Mouse (Mus musculus) liver, embryonic 16.5 days (tissue): ENCODE results near the gene Tob2. TPM values are rescaled to one million over a fixed set of nuclear protein-coding genes. Genes with fewer than 3 reads are reported as not detected.

Experiments used
- ATAC-seq: fragments of 200-750 bp; cut with Nextera tagmentation; 2 replicates; pipeline ENCODE4 v1.8.0; 2017; ENCODE audit warnings: low read depth, mild to moderate bottlenecking, moderate number of reproducible peaks, moderate library complexity
- H3K27ac ChIP-seq: fragments of 300-500 bp; sonication (generic); 2 replicates; pipeline ENCODE4 v1.5.1; 2014; ENCODE audit warnings: mild to moderate bottlenecking, low read length
- H3K27me3 ChIP-seq: fragments of 300-500 bp; sonication (generic); 2 replicates; pipeline ENCODE4 v1.6.1; 2014; ENCODE audit warnings: low read depth, low read length, mixed read lengths; ENCODE audit not compliant: control insufficient read depth, insufficient read depth
- H3K36me3 ChIP-seq: fragments of 300-500 bp; sonication (generic); 2 replicates; pipeline ENCODE4 v1.6.1; 2014; ENCODE audit warnings: mild to moderate bottlenecking; ENCODE audit not compliant: control insufficient read depth, insufficient read depth
- H3K4me1 ChIP-seq: fragments of 300-500 bp; sonication (generic); 2 replicates; pipeline ENCODE4 v1.6.1; 2014; ENCODE audit warnings: low read depth, low read length, mixed read lengths; ENCODE audit not compliant: control insufficient read depth
- H3K4me2 ChIP-seq: fragments of 300-500 bp; sonication (generic); 2 replicates; pipeline ENCODE4 v1.6.1; 2014; ENCODE audit warnings: low read depth, low read length, mixed read lengths
- H3K4me3 ChIP-seq: fragments of 300-500 bp; sonication (generic); 2 replicates; pipeline ENCODE4 v1.5.1; 2014; ENCODE audit warnings: low read depth, mild to moderate bottlenecking, low read length
- H3K9ac ChIP-seq: fragments of 300-500 bp; sonication (generic); 2 replicates; pipeline ENCODE4 v1.6.1; 2014; ENCODE audit warnings: low read depth, low read length
- H3K9me3 ChIP-seq: fragments of 300-500 bp; sonication (generic); replicated peaks from 2 replicates; pipeline ENCODE4 v1.6.1; 2016; ENCODE audit warnings: low read length; ENCODE audit not compliant: control insufficient read depth
- WGBS: fragments of 180-500 bp; shearing (Covaris S2); extraction: QIAGEN DNeasy Blood & Tissue Kit; methylation state at CpG from one replicate; pipeline ENCODE4 v1.1.7; 2014; ENCODE audit not compliant: insufficient replicate concordance; 5-methylcytosine and 5-hydroxymethylcytosine counted together
- polyA plus RNA-seq: library from polyadenylated mRNA; unstranded; fragments of >200 nt; fragmentation: Nextera tagmentation; extraction: Ambion mirVana; gene quantifications from 2 replicates; pipeline ENCODE4 v1.2.1, GENCODE M21; 2015

The Tob2 gene
- polyA plus RNA-seq, 1 experiment from 2014 or later: 14.9 TPM

DNA sequence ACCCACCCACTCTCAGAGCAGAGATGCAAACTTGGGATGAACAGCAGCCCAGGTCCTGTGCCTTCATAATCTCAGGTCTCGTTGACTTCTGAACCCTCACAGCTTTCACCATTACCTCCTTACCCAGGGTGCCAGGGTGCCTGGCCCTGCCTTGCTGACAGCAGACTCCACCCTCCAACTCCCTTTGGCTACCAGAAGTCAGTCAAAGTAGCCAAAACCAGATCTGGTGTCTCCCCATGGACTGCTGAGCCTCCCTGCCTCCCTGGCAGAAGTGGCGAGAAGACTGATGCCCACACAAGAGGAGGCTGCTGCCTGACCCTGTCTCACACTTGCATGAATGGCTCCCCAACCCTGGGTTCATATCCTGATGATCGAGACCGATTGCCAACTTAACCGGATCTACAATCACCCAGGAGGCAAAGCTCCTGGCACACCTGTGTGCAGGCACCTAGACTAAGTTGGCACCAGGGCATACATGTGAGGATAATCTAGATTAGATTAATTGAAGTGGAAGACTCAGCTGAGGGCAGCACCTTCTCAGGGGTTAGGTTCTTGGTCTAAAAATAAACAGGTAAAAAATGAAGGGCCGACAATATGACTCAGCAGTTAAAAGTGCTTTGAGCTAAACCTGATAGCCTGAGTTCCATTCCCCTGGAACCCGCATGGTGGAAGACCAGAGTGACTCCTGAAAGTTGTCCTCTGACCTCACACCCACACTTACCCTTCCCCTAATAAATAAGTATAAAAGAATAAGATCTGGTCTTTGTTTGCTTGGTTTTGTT is 30.0 kb downstream of the Tob2 start:
- WGBS: 66% methylated on average over 7 of the region's 7 CpGs
- H3K4me3 ChIP-seq: no peak overlapping the region
- no peaks in the 10 kb centered on the region for H3K9me3 ChIP-seq
- no peaks in the 10 kb centered on the region for H3K27me3 ChIP-seq
- H3K36me3 ChIP-seq: no peaks in the 10 kb centered on the region; the same call in 1 of the 2 replicates
- no peaks in the 10 kb centered on the region; the same call in none of the 2 replicates for H3K4me1 ChIP-seq
- ATAC-seq: no peak
- no peak overlapping the region for H3K4me2 ChIP-seq
- H3K9ac ChIP-seq: no peak overlapping the region
- no peak overlapping the region for H3K27ac ChIP-seq

DNA sequence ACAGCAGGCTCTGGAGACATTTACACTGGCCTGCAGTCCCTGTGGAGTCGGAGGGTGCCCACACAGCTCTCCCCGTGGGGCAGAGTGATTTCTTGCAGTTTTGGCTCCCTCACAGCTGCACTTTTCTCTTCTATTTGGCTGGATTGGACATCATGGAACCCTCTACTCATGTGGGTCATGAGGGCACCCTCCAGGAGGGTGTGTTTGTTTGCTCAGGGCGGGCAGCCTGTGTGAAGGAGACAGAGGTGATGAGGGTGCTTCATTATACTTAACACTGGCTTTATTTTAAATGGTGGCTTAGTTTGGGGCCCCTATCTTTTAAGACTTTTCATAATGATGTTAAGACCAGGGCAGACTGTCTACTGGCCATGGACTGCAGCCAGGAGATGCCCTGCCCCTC is 33.8 kb downstream of the Tob2 start:
- Histone ChIP-seq H3K36me3 (no peaks in the 10 kb centered on the region; the same call in none of the 2 replicates), H3K4me2 (no peak overlapping the region), H3K27ac (no peak overlapping the region), H3K4me3 (no peak overlapping the region), H3K4me1 (no peaks in the 10 kb centered on the region), H3K9ac (no peak overlapping the region), H3K27me3 (no peaks in the 10 kb centered on the region), H3K9me3 (no peaks in the 10 kb centered on the region)
- no peak for ATAC-seq
- WGBS: 68% methylated on average over 3 of the region's 3 CpGs

DNA sequence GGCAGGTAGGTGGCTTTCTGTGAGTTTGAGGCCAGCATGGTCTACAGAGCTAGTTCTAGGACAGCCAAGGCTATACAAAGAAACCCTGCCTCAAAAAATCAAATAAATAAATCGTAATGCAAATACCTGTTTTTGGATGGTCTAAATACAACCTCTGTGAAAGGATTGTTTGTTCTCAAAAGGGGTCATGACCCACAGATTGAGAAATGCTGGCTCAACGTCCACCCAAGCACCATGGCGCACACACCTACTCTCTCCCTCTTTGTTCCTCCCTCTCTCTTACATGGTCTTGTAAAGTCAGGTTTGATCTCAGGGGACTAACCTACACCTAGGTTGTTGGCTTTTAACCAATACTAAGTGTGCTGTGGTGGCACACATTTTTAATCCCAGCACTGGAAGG is 36.0 kb downstream of the Tob2 start:
- H3K27ac ChIP-seq: no peak overlapping the region
- 70% methylated on average over 3 of the region's 3 CpGs for WGBS
- no peaks in the 10 kb centered on the region for H3K27me3 ChIP-seq
- no peak overlapping the region for H3K4me2 ChIP-seq
- H3K4me1 ChIP-seq: no peaks in the 10 kb centered on the region
- no peak overlapping the region for H3K9ac ChIP-seq
- peak; percentile 80 for ATAC-seq
- no peaks in the 10 kb centered on the region; the same call in none of the 2 replicates for H3K36me3 ChIP-seq
- no peak overlapping the region for H3K4me3 ChIP-seq
- H3K9me3 ChIP-seq: no peaks in the 10 kb centered on the region

DNA sequence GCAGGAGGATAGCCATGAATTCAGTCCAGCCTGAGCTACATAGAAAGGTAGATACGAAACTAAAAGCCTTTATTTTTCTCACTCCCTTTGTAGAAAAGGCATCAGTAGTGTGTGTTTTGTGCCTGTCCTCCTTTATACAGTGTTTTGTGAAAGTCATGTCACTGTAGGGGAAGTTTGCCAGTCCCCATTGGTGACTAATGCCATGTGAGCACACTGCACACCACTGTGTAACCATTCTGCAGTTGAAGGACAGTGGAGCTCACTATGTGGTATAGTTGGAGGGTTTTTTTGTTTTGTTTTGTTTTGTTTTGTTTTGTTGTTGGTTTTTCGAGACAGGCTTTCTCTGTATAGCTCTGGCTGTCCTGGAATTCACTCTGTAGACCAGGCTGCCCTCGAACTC is 40.2 kb downstream of the Tob2 start:
- Histone ChIP-seq H3K4me1 (no peaks in the 10 kb centered on the region), H3K27ac (no peak overlapping the region), H3K36me3 (no peaks in the 10 kb centered on the region; the same call in 1 of the 2 replicates), H3K4me2 (no peak overlapping the region), H3K4me3 (no peak overlapping the region), H3K27me3 (no peaks in the 10 kb centered on the region), H3K9me3 (no peaks in the 10 kb centered on the region), H3K9ac (no peak overlapping the region)
- 66% methylated on average over 3 of the region's 3 CpGs for WGBS
- no peak for ATAC-seq

DNA sequence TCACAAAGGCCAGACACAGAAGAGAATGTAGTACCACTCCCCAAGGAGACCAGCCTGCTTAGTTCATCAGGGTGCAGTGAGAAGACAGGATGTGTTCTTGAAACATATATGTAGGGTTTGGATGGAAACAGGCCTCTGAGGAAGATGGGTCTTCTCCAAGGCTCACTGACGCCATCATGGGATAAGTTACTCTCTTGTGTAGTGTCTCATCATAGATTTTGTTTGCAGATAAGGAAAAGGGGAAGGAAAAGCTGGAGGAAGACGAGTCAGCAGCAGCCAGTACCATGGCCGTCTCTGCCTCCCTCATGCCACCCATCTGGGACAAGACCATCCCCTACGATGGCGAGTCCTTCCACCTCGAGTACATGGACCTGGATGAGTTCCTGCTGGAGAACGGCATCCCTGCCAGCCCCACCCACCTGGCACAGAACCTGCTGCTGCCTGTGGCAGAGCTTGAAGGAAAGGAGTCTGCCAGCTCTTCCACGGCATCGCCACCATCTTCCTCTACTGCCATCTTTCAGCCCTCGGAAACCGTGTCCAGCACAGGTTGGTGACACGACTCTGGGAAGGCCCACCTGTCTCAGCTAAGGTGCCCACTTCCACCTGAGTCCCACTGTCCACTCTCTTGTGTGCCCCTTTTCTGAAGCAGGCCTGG is 43.8 kb downstream of the Tob2 start:
- H3K4me3 ChIP-seq: no peak overlapping the region
- H3K9ac ChIP-seq: no peak overlapping the region
- no peak overlapping the region for H3K4me2 ChIP-seq
- ATAC-seq: no peak
- no peaks in the 10 kb centered on the region for H3K36me3 ChIP-seq
- no peaks in the 10 kb centered on the region for H3K9me3 ChIP-seq
- 60% methylated on average over 12 of the region's 12 CpGs for WGBS
- H3K27ac ChIP-seq: no peak overlapping the region
- no peaks in the 10 kb centered on the region for H3K27me3 ChIP-seq
- peaks cover 18% of the 10 kb centered on the region for H3K4me1 ChIP-seq

DNA sequence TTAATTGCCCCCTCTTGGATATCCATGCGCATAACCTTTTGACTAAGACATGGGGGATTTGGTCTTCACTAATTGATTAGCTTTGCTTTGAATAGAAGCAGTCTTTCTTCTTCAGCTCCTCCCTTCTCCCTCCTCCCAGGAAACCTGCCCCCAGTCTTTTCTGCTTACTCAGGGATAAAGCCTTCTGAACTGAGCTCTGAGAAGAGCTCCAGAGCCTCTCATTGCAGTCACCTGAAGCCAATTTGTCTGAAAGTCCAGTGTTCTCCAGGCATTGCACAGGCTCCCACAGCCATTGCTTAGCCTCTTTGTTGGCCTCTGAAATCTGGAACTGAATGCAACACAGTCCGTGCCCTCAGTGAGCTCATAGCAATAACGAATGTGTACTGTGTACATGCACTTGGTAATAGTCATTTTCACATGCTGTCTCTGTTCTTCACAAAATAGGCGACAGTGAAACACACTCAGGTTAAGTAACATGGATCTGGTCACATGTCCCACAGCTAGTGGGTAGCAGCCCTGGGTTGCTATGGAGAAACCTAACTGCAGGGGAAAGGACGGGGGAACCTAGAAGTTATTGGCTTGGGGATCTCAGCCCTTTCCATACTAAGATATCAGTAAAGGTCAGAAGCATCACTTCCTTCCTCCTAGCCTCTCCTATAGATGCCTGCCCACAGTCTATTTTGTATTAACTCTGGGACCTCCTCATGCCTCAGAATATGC is 44.5 kb downstream of the Tob2 start:
- Histone ChIP-seq H3K4me2 (no peak overlapping the region), H3K36me3 (no peaks in the 10 kb centered on the region), H3K9me3 (no peaks in the 10 kb centered on the region), H3K4me3 (no peak overlapping the region), H3K27me3 (no peaks in the 10 kb centered on the region), H3K27ac (no peak overlapping the region), H3K4me1 (peaks cover 21% of the 10 kb centered on the region), H3K9ac (no peak overlapping the region)
- WGBS: 50% methylated on average over 5 of the region's 5 CpGs
- no peak for ATAC-seq

DNA sequence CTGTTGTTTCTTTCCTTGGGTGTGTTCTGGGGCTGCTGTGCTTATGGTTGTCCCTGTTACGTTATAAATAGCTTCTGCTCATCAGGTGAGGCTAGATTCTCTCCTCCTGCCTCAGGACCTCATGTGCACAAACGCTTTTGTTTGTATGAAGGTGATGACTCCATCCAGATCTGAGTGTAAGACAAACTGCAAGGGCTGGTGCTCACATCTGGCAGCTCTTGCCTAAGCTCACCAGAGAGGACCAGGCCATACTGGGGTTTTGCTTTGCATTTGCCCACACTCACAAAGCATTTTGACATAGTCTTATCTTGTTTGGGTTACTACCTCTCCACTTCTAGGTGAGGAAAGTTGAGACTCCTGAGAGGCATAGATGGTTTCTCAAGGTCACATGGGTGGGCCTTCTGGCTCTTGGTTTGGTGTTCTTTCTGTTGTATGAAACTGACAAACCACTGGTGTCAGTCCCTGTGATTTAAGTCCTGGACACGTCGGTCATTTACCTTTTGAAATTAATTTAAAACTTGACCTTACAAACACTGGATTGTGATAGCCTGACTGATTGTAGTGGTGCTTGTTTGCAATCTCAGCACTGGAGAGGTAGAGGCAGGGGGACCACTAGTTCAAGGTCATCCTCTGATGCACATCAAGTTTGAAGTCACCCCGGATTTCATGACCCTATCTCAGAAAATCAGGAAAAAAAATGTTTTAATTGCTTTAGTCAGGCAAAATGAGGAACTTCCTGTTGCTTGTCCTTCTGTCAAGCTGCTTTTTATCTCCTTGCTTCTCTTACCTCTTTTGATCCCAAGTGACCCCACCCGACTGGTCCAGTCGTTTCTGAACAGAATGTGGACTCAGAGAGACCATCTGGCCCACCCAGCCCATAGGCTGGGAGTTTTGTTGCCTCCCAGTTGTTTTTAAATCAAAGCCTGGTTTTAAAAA is 45.6 kb downstream of the Tob2 start:
- WGBS: 43% methylated on average over 7 of the region's 7 CpGs
- Histone ChIP-seq H3K36me3 (no peaks in the 10 kb centered on the region), H3K4me3 (no peak overlapping the region), H3K4me2 (0 out of 2 replicates have a peak overlapping the region, but pooled peaks have one; percentile 97), H3K27me3 (no peaks in the 10 kb centered on the region), H3K9me3 (no peaks in the 10 kb centered on the region), H3K4me1 (peaks cover 21% of the 10 kb centered on the region), H3K9ac (no peak overlapping the region), H3K27ac (no peak overlapping the region)
- no peak for ATAC-seq

DNA sequence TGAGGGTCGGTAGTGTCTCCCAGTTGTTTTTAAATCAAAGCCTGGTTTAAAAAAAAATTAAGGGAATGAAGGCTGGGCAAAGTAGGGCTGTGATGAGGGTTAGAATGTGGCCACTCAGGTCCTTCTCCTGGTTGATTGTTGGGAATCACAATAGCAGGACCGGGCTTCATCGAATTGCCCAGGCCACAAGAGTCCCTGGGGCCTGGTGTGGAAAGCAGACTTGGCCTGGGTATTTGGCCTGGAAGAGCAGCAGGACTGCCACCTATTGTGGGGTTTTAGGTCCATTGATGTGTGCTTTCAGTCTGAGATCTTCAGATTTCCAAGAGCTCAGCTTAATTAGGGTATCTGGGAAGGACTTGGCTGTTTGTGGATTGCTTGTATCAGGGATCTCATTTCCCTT is 46.3 kb downstream of the Tob2 start:
- peak overlapping the region; percentile 37 for H3K27ac ChIP-seq
- ATAC-seq: no peak
- no peaks in the 10 kb centered on the region for H3K36me3 ChIP-seq
- 49% methylated on average over 3 of the region's 3 CpGs for WGBS
- H3K9me3 ChIP-seq: no peaks in the 10 kb centered on the region
- peak overlapping the region; percentile 74 for H3K4me3 ChIP-seq
- H3K4me2 ChIP-seq: peak overlapping the region; percentile 97
- H3K9ac ChIP-seq: peak overlapping the region; percentile 64; the same call in 1 of the 2 replicates
- peaks cover 21% of the 10 kb centered on the region for H3K4me1 ChIP-seq
- no peaks in the 10 kb centered on the region for H3K27me3 ChIP-seq
